In the genomic region with DNA sequence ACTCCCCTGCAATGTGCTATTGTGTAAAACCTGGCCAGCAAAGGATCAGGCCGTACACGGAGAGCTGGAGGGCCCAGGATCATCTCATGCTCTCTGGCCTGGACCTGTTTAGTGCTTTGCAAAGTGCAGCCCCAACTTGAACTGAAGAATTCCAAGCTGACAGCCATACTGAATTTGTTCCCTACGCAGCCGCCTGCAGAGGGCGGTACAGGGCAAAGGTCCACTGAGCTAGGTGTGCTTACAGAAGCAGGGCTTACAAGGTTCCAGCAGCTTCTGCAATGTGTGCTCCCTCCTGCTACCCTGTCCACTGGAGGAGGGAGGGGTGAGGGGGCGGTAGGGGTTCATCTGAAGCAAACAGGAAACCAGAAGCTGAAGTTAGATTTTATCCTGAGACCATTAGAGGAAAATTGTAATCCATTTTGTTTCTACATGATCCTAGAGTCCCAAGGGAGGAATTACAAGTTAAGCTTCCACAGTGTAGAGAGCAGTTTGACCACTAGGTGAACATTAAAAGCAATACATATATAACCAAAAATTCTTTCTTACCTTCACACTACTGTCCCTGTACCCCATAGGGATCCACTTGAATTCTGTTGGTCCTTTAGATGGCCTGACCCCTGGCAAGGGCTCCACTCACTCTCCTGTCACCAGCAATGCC, we compare ENCODE assay signal across 10 mouse cellular contexts. TPM values are rescaled to one million over a fixed set of nuclear protein-coding genes. Genes with fewer than 3 reads are reported as not detected.
DNase-seq lines count a peak whose midpoint lies in the region; ATAC-seq and TF ChIP-seq lines count a peak whose summit lies in the region.
"Not testable (repeated sequence)": the region's sequence is repeated elsewhere in the genome, so short reads cannot be mapped to it uniquely, and the experiment has no call there.
"Had no signal": no experiment of that assay in that cellular context is flagged by ENCODE, and none has a peak within 500 bp of the region (broad histone marks: within the 10 kb centered on the region; RNA-seq: fewer than 3 reads in every experiment).

No protein-coding gene starts in this region.

- not testable (repeated sequence) for H3K4me1 ChIP-seq in hindbrain, embryonic 10.5 days (replicated peaks); lung, postnatal 0 days (ENCODE audit: insufficient read depth, low read depth, low read length)

- H3K9me3 ChIP-seq in hindbrain, embryonic 10.5 days; lung, postnatal 0 days (ENCODE audit: low read length): not testable (repeated sequence)

- not testable (repeated sequence) for TF ChIP-seq EP300 in lung, postnatal 0 days (IDR thresholded peaks at IDR 0.05)

- WGBS in hindbrain, embryonic 10.5 days = 16% methylated on average over 6 of the region's 6 CpGs
- 14% methylated on average over 6 of the region's 6 CpGs for WGBS in lung, postnatal 0 days

- not testable (repeated sequence) for ATAC-seq in lung, postnatal 0 days

- H3K4me2 ChIP-seq in lung, postnatal 0 days (replicated peaks; ENCODE audit: low read depth, low read length) = not testable (repeated sequence)

- H3K4me3 ChIP-seq in hindbrain, embryonic 10.5 days; layer of hippocampus, adult 2 months; lung, postnatal 0 days (ENCODE audit: low read depth, low read length): not testable (repeated sequence)

- peak; percentile 63 for TF ChIP-seq CTCF in layer of hippocampus, adult 2 months (conservative IDR thresholded peaks at IDR 0.05)
- TF ChIP-seq CTCF in lung, postnatal 0 days (IDR thresholded peaks at IDR 0.05) = peak; percentile 73

- H3K36me3 ChIP-seq in hindbrain, embryonic 10.5 days; lung, postnatal 0 days (ENCODE audit: insufficient read depth, low read length): not testable (repeated sequence)

- H3K27me3 ChIP-seq in hindbrain, embryonic 10.5 days (ENCODE audit: insufficient read depth, poor library complexity, severe bottlenecking); lung, postnatal 0 days (replicated peaks; ENCODE audit: insufficient read depth, low read length): not testable (repeated sequence)

- not testable (repeated sequence) for H3K27ac ChIP-seq in hindbrain, embryonic 10.5 days; layer of hippocampus, adult 2 months; lung, postnatal 0 days (ENCODE audit: low read length)

- peak; percentile 2 for DNase-seq in MEL-GATA-1-ER (ENCODE audit: extremely low read depth, low read depth)
- DNase-seq in cerebellum, adult 8-10 months = peak; percentile 16
- DNase-seq in frontal cortex, postnatal 25 days (ENCODE audit: low spot score in 2 of 2) = peak; percentile 24 to 31
- peak; percentile 43 for DNase-seq in hindbrain, embryonic 10.5 days (ENCODE audit: low spot score)
- DNase-seq in layer of hippocampus, adult 2 months (ENCODE audit: low spot score in 2 of 2) = peak; percentile 2 to 47
- peak; percentile 19 for DNase-seq in lung, postnatal 0 days (ENCODE audit: low spot score)
- DNase-seq in right cerebral cortex, adult 2 months (ENCODE audit: low spot score in 2 of 2) = peak; percentile 25 to 29
- DNase-seq in urinary bladder, adult 2 months (ENCODE audit: low spot score) = peak; percentile 30

- H3K9ac ChIP-seq in lung, postnatal 0 days (replicated peaks; ENCODE audit: low read depth) = not testable (repeated sequence)

RNA-seq across cellular contexts. Expression of a gene that starts 9.8 kb away (rescaled TPM):
- not detected in 2 replicates for polyA plus RNA-seq in hindbrain, embryonic 10.5 days (2016; fragmentation: Nextera tagmentation; extraction: Ambion mirVana)
- not detected for total RNA-seq in layer of hippocampus, adult 2 months (2021)
- polyA plus RNA-seq in lung, postnatal 0 days (2015; fragmentation: Nextera tagmentation; extraction: Ambion mirVana) = 0.11 and 0.14 TPM in 2 replicates
- 1.3 and 1.8 TPM in 2 replicates for polyA plus RNA-seq in urinary bladder, adult 2 months (2012; rRNA removed)
- polyA plus RNA-seq: kidney, embryonic 15.5 days; midbrain, embryonic 12.5 days had no signal

RNA-seq across cellular contexts. Expression of a gene that starts 15.2 kb away (rescaled TPM):
- not detected in 2 replicates for polyA plus RNA-seq in hindbrain, embryonic 10.5 days (2016; fragmentation: Nextera tagmentation; extraction: Ambion mirVana)
- not detected for total RNA-seq in layer of hippocampus, adult 2 months (2021)
- not detected in 2 replicates for polyA plus RNA-seq in lung, postnatal 0 days (2015; fragmentation: Nextera tagmentation; extraction: Ambion mirVana)
- polyA plus RNA-seq in urinary bladder, adult 2 months (2012; rRNA removed) = not detected in 2 replicates
- polyA plus RNA-seq: kidney, embryonic 15.5 days; midbrain, embryonic 12.5 days had no signal

RNA-seq across cellular contexts. Expression of a gene that starts 38.4 kb away (rescaled TPM):
- polyA plus RNA-seq in hindbrain, embryonic 10.5 days (2016; fragmentation: Nextera tagmentation; extraction: Ambion mirVana) = not detected in 2 replicates
- not detected for total RNA-seq in layer of hippocampus, adult 2 months (2021)
- not detected in 2 replicates for polyA plus RNA-seq in lung, postnatal 0 days (2015; fragmentation: Nextera tagmentation; extraction: Ambion mirVana)
- polyA plus RNA-seq in urinary bladder, adult 2 months (2012; rRNA removed) = not detected in 2 replicates
- polyA plus RNA-seq: kidney, embryonic 15.5 days; midbrain, embryonic 12.5 days had no signal

RNA-seq across cellular contexts. Expression of a gene that starts 46.5 kb away (rescaled TPM):
- polyA plus RNA-seq in hindbrain, embryonic 10.5 days (2016; fragmentation: Nextera tagmentation; extraction: Ambion mirVana) = not detected in 2 replicates
- not detected for total RNA-seq in layer of hippocampus, adult 2 months (2021)
- not detected in 2 replicates for polyA plus RNA-seq in lung, postnatal 0 days (2015; fragmentation: Nextera tagmentation; extraction: Ambion mirVana)
- polyA plus RNA-seq in urinary bladder, adult 2 months (2012; rRNA removed) = not detected in 2 replicates
- polyA plus RNA-seq: kidney, embryonic 15.5 days; midbrain, embryonic 12.5 days had no signal
